Mouse (Mus musculus) cerebral cortex, adult 2 months (tissue): ENCODE measurements around the gene Tmod2.

Source experiments
- WGBS: fragments of 180-500 bp; shearing (Covaris S2); methylation state at CpG from one replicate; pipeline ENCODE4 v1.1.7; 2018; 5-methylcytosine and 5-hydroxymethylcytosine counted together

Tmod2 gene

DNA sequence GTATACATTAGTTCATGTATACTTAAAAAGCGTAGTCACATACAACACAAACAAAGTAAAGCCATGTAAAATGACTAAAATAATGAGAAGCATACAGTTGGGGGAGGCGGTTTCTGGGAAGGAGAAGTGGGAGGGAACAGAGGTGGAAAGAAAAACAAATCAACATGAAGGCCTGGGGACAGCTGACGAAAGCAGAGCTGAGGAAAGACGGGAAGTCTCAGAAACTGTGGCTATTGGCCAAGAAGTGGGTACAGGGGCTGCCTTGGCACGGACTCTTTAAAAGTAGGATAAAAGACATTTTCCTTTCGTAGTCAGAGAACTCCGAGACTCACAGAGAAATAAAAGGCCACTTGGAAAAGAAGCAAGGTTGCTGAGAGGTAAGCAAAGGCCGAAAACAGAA lies 62.1 kb downstream of the Tmod2 start:
- WGBS: 58% methylated on average over 8 of the region's 8 CpGs

GRCm38 (mm10) chr9:75546885-75547553 lies 64.1 kb downstream of the Tmod2 start:
- 72% methylated on average over 12 of the region's 12 CpGs for WGBS

DNA sequence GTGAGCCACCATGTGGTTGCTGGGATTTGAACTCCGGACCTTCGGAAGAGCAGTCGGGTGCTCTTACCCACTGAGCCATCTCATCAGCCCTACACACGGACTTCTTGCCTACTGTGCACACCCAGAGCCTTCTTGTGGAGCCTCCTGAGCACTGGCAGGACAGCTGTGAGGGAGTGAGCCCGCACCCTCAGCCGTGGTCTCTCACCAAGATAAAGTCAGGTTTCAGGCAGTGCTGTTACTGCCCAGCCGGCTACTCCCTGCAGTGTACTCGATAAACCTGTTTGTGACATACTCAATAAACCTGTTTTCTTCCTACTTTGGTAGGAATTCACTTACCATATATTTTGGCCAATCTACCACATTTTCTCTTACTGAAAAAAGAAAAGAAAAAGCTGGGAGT lies 65.6 kb downstream of the Tmod2 start:
- WGBS: 95% methylated on average over 8 of the region's 8 CpGs

GRCm38 (mm10) chr9:75541497-75541896 lies 69.6 kb downstream of the Tmod2 start:
- WGBS: 47% methylated on average over 5 of the region's 5 CpGs

DNA sequence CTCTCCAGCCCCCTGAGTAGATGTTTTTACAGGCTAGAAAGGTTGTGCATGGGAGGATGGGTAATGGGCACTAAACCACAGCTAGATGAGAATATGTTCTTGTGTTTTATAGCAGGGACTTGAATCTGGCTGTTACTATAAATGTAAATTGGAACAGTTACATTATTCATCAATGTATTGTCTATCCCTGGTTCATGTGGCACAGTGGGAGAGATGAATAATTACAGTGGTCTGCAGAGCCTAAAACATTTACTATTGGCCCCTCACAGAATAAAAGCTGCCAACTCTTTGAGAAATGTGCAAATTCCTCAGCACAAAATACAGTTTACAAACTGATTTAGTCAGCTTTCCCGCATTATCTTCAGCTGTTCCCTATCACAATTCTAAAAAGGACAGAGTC lies 74.7 kb downstream of the Tmod2 start:
- 39% methylated on average over 1 of the region's 1 CpGs for WGBS

GRCm38 (mm10) chr9:75534431-75534962 lies 76.6 kb downstream of the Tmod2 start:
- WGBS: 89% methylated on average over 8 of the region's 8 CpGs

- 57% methylated on average over 9 of the region's 9 CpGs for WGBS
These were observed 78.1 kb downstream of the Tmod2 start for GRCm38 (mm10) chr9:75532989-75533388.

- 82% methylated on average over 7 of the region's 7 CpGs for WGBS
These were observed 78.7 kb downstream of the Tmod2 start for GRCm38 (mm10) chr9:75532461-75532860.

GRCm38 (mm10) chr9:75529358-75529757 lies 81.8 kb downstream of the Tmod2 start:
- 54% methylated on average over 5 of the region's 5 CpGs for WGBS

DNA sequence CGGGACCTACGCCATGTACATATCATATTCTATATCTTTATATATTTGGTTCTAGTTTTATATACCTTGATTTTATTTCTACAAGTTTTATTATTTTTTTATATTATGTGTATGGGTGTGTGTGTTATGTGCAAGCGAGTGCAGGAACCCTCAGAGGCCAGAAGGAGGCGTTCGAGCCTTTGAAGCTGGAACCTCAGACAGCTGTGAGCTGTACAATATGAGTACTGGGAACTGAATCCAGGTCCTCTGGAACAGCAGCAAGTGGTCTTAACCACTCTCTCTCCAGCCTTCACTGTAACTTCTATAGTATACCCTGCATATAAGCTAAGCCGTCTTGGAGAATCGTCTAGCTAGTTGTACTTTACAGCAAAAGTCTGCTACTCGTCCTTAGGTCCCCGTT lies 83.0 kb downstream of the Tmod2 start:
- WGBS: 97% methylated on average over 9 of the region's 9 CpGs

- WGBS: 61% methylated on average over 13 of the region's 13 CpGs
These were observed 83.6 kb downstream of the Tmod2 start for GRCm38 (mm10) chr9:75527368-75528059.

DNA sequence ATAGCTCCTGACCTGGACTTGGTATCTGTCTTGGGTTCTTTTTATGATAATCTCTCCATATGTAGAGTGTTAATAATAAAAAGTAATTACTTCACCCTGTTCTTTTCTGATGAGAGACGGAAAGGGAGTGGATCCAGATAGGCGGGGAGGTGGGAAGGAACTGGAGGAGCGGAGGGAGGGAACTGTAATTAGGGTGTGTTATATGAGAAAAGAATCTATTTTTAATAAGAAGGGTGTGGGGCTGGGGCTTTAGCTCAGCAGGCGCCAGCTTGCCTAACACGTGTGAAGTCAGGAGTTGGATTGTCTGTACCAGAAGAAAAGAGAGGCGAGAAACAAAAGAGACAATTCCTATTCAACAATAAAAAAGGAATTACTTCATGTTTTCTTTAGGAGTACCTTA lies 87.5 kb downstream of the Tmod2 start:
- 56% methylated on average over 6 of the region's 6 CpGs for WGBS

- WGBS: 63% methylated on average over 2 of the region's 2 CpGs
These were observed 88.9 kb downstream of the Tmod2 start for GRCm38 (mm10) chr9:75522217-75522616.

- 61% methylated on average over 4 of the region's 4 CpGs for WGBS
These were observed 89.3 kb downstream of the Tmod2 start for GRCm38 (mm10) chr9:75521788-75522187.

DNA sequence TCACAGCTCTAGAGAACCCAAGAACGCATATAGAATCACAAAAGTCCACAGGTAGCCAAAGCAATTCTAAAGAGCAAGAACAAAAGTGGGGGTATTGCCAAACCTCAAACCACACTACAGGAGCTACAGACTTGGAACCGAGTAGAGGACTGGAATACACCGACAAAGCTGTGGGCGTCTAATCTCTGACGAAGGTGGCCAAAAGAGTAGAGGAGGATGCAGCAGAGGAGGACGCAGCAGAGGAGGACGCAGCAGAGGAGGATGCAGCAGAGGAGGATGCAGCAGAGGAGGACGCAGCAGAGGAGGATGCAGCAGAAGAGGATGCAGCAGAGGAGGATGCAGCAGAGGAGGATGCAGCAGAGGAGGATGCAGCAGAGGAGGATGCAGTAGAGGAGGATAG lies 90.2 kb downstream of the Tmod2 start:
- 71% methylated on average over 8 of the region's 8 CpGs for WGBS

DNA sequence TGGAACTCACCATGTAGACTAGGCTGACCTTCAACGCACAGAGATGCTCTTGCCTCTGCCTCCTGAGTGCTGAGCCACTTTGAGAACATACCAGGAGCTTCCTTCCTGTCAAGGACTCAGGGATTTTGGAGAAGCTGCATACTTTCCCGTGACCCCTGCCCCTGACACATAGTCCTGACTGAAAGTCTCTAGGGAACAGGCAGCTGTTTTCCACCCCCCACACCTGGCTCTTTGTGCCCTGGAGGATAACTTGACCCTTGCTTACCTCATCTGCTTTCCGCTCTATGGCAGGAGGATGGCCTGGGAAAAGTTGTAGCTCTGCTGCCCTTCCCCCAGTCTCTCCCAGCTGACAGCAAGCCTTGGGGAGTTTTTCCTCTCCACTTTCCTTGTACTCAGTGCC lies 93.4 kb downstream of the Tmod2 start:
- 82% methylated on average over 3 of the region's 3 CpGs for WGBS
